Mouse (Mus musculus): ENCODE data around the gene Igsf9b. TPM values are rescaled to one million over a fixed set of nuclear protein-coding genes. Genes with fewer than 3 reads are reported as not detected.

Igsf9b gene
- total RNA-seq, 2 experiments from 2014 or later: 74.8 to 89.1 TPM

DNA sequence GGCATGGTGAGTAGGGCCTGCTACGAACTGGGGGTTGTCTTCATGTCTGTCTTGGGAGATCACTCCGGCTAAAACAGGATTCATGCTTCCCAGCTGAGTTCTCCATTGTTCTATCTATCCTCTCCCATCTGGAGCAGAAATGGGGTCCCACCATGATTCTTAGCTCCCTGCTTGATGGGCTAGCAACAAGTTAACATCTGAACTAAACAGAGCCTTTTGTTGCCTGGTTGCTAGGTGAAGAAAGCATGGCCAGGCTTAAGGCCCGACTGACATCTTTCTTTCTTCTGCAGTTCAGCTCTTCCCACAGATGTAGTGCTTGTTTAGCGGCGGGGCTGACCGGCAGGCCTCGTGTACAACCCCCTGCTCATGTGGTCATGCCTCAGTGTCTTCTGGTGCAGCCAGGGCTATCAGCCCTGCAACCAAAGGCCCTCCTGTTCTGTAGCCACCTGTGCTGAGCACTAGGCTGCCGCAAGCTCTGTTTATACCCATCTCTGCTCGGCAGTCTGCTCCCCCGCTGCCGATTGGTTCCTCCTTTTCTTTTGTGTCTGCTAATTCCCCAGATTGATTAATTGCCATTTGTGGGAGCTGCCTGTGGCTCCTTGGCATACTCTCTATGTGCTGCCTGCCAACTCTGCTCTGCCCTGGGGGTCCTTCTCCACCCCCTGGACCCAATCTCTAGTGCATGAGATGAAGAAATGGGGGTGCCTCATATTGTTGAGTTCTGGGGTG lies 47.7 kb downstream of the Igsf9b start:
- Histone ChIP-seq H3K4me3 (no peak overlapping the region), H3K27ac (no peak overlapping the region)
- no peak for DNase-seq (ENCODE audit: extremely low spot score in 1 of 2, low spot score in 2 of 2)
- intact Hi-C loops (cut with DNase I): no loop called here
- no peak for TF ChIP-seq CTCF (IDR thresholded peaks at IDR 0.05)

DNA sequence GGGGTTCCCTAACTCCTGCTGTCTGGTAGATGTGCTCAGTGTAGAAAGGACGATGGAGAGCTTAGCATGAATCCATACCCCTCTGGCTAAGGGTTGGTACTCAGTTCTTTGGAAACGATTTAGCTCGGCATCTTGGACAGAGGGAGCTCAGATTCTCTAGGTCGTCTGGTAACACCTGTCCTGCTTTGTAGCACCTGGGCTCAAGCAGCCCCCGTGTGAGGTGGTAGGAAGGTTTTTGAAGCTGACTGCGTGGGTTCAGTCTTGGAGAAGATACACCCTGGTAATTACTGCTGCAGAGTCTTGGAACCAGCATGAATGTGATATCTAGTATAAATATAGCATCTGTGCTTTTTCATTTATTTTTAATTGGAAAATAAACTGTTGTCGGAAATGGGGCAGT lies 54.1 kb downstream of the Igsf9b start:
- H3K27ac ChIP-seq: no peak overlapping the region
- DNase-seq (ENCODE audit: extremely low spot score in 1 of 2, low spot score in 2 of 2): no peak
- intact Hi-C loops (cut with DNase I): no loop called here
- no peak for TF ChIP-seq CTCF (IDR thresholded peaks at IDR 0.05)
- H3K4me3 ChIP-seq: no peak overlapping the region

DNA sequence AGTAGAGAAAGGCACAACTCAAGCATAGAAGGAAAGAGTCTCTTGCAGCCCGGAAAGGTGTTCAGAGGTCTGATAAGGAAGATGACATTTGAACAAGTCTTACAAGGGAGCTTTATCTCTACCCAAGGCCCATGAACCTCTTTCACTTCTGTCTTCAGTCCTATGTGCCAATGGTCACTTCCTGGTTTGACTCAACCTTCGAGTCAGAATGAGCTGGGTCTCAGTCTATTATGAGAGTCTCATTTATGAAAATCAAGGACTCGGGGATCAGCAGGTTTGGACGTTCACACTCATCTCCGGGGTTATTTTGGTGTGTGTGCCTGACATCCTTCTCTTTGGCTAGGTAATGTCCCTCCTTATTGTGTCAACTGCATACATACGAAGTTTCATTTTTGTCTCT lies 58.9 kb downstream of the Igsf9b start:
- DNase-seq (ENCODE audit: extremely low spot score in 1 of 2, low spot score in 2 of 2): no peak
- Histone ChIP-seq H3K27ac (no peak overlapping the region), H3K4me3 (no peak overlapping the region)
- TF ChIP-seq CTCF (IDR thresholded peaks at IDR 0.05): no peak
- intact Hi-C loops (cut with DNase I): no loop called here

DNA sequence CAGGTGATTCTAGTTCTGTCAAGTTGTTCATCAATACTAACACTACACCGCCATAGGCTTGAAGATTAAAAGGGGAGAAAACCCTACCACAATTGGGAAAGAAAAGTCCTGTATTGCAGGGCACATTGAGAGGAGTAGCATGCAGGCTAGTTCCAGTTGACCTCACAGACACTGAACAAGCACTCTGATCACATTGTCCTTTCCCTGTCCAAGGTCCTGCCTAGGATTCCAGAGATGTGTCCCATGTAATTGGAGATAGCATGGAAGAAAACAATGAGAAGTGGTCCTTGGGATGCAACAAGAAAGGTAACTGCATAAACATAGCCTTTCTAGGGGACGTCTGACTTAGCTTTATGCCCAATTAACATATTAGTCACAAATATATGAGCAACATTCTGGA lies 68.2 kb downstream of the Igsf9b start:
- Histone ChIP-seq H3K27ac (no peak overlapping the region), H3K4me3 (no peak overlapping the region)
- no peak for DNase-seq (ENCODE audit: extremely low spot score in 1 of 2, low spot score in 2 of 2)
- intact Hi-C loops (cut with DNase I): no loop called here
- no peak for TF ChIP-seq CTCF (IDR thresholded peaks at IDR 0.05)

DNA sequence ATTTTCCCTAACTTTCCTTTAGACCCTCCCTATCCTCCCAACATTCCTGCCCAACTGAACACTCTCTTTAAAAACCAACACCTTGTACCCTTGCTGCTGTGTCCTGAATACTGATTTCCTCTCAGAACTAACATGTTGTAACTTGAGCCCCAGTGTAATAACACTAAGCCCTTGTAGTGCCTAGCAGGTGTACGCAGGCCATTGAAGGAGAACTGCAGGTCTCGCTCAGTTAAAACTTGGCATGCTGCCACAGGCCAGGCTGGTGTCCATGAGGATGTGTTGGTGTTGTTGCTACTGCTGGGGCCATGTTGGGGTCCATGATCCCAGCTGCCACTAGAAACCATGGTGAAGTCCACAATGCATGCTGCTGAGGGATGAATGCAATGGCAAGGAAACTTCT lies 70.1 kb downstream of the Igsf9b start:
- H3K4me3 ChIP-seq: no peak overlapping the region
- H3K27ac ChIP-seq: no peak overlapping the region
- no peak for DNase-seq (ENCODE audit: extremely low spot score in 1 of 2, low spot score in 2 of 2)
- no peak for TF ChIP-seq CTCF (IDR thresholded peaks at IDR 0.05)
- intact Hi-C loops (cut with DNase I): no loop called here

DNA sequence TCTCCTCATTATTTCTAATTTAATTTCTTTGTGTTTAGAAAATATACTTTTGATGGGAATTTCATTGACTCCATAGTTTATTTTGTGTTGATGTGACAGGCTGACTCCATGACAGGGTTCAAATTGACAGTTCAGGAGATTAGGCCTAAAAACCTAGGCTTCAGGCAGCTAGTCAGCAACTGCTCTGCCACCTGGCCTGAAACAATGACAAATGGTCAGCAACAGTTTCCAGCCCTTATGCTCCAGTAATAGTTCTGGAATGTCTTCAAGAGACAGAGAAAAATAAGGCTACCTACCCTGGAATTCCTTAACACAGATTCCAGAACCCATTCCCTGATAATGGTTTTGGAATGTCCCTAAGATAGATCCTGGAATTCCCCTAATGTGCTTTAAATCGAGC lies 76.7 kb downstream of the Igsf9b start:
- H3K4me3 ChIP-seq: no peak overlapping the region
- intact Hi-C loops (cut with DNase I): no loop called here
- no peak for DNase-seq (ENCODE audit: extremely low spot score in 1 of 2, low spot score in 2 of 2)
- no peak for TF ChIP-seq CTCF (IDR thresholded peaks at IDR 0.05)
- H3K27ac ChIP-seq: no peak overlapping the region

DNA sequence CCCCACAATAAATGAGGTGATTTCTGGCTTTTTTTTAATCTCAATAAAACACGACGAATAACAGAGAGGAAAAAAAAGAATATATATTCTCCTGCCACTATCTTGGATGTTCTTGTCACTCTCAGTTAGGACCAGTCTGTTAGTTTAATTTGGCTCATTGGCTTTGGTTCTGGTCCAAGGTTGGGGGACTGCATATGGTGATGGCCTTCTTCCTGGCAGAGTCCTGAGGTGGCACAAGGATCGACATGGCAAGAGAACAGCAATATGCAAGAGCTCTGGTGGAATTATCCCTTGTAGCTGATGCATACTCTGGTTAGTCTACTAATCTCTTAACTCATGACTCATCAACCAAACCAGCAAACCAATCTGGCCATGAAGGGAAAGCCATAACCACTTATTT lies 87.9 kb downstream of the Igsf9b start:
- no peak overlapping the region for H3K27ac ChIP-seq
- intact Hi-C loops (cut with DNase I): no loop called here
- no peak overlapping the region for H3K4me3 ChIP-seq
- TF ChIP-seq CTCF (IDR thresholded peaks at IDR 0.05): no peak
- DNase-seq (ENCODE audit: extremely low spot score in 1 of 2, low spot score in 2 of 2): no peak

DNA sequence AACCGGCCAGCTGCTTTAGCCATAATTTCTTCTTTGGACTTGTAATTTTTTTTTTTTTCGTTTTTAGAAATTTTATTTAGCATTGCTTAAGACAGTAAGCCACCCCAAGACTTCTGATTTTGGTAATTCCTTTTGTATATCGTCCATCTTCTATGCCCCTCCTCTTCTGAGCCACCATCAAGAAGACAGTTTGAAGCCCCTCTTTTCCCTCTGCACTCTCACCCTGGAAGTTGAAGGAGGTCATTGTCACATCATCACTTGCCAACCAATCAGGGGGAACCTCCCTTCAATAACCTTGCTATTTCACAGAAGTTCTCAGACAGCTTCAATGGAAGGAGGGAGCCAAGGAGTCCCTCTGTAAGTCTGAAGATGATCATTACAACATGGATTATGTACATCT lies 97.5 kb downstream of the Igsf9b start, which contains the start of gene Spata19:
TSS of gene Spata19 (plus strand) at position 301 of the 400 bp plus-strand sequence.
- H3K4me3 ChIP-seq: no peak within 1 kb of the TSS
- intact Hi-C loops (cut with DNase I): no loop called here
- no peak for DNase-seq (ENCODE audit: extremely low spot score in 1 of 2, low spot score in 2 of 2)
- no peak for TF ChIP-seq CTCF (IDR thresholded peaks at IDR 0.05)
- H3K27ac ChIP-seq: no peak within 1 kb of the TSS

DNA sequence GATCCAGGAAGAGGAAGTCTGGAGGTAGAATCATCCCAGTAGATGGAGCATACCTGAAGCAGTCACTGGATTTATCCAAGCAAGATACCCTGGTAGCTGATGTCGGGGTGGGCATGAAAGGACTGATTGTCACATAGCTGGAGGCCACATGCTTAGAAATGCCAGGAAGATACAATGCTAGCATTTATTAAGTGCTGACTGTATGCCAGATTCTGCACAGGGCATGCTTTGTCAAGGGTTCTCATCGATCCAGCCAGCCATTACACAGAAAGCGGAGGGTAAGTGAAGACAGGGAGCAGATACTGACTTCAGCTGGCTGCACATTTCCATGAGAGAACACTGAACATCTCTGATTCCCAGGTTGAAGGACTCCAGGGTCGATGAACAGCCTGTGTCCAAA lies 102.2 kb downstream of the Igsf9b start:
- H3K27ac ChIP-seq: no peak overlapping the region
- H3K4me3 ChIP-seq: no peak overlapping the region
- no peak for TF ChIP-seq CTCF (IDR thresholded peaks at IDR 0.05)
- intact Hi-C loops (cut with DNase I): no loop called here
- DNase-seq (ENCODE audit: extremely low spot score in 1 of 2, low spot score in 2 of 2): no peak

Other genes with a start within 250 kb of the Igsf9b start
- 10 to 100 TPM; 32.6 TPM for gene Jam3, start 143.8 kb upstream of the Igsf9b start, total RNA-seq (2021)
- gene Spata19, start 97.6 kb downstream of the Igsf9b start, total RNA-seq (2021): 1 to 10 TPM; 1.2 to 1.4 TPM

Data from left cerebral cortex, adult 2 months (tissue).